Mouse (Mus musculus): ENCODE measurements around the gene Tspan8. TPM values are rescaled to one million over a fixed set of nuclear protein-coding genes. Genes with fewer than 3 reads are reported as not detected.
A peak's percentile ranks its signal among the peaks of the same experiment; 100 is the strongest.
"Not testable (repeated sequence)": the region's sequence is repeated elsewhere in the genome, so short reads cannot be mapped to it uniquely, and the experiment has no call there.

Tspan8 gene
- polyA plus RNA-seq, 1 experiment from 2014 or later, result 126 TPM

GRCm38 (mm10) chr10:115803013-115803412 lies 13.6 kb upstream of the Tspan8 start:
- H3K36me3 ChIP-seq, result not testable (repeated sequence)

GRCm38 (mm10) chr10:115803765-115804164 lies 12.9 kb upstream of the Tspan8 start:
- 90% methylated on average over 2 of the region's 2 CpGs for WGBS
- Histone ChIP-seq H3K9ac (no peak overlapping the region), H3K4me2 (no peak overlapping the region), H3K4me1 (no peaks in the 10 kb centered on the region), H3K27ac (no peak overlapping the region), H3K27me3 (replicated peaks) (no peaks in the 10 kb centered on the region), H3K36me3 (no peaks in the 10 kb centered on the region), H3K9me3 (no peaks in the 10 kb centered on the region), H3K4me3 (replicated peaks) (no peak overlapping the region)
- no peak for ATAC-seq (ENCODE audit: insufficient read depth, low FRiP score, low read depth)

More at GRCm38 (mm10) chr10:115803013-115803412, 13.6 kb upstream of the Tspan8 start:
- H3K4me1 ChIP-seq; H3K4me2 ChIP-seq; H3K9ac ChIP-seq; H3K4me3 ChIP-seq (replicated peaks); H3K27me3 ChIP-seq (replicated peaks); H3K9me3 ChIP-seq; H3K27ac ChIP-seq; ATAC-seq (ENCODE audit: insufficient read depth, low FRiP score, low read depth): not testable (repeated sequence)
- 90% methylated on average over 9 of the region's 9 CpGs for WGBS

- no peak for ATAC-seq (ENCODE audit: insufficient read depth, low FRiP score, low read depth)
- Histone ChIP-seq H3K9me3 (no peaks in the 10 kb centered on the region), H3K27me3 (replicated peaks) (no peaks in the 10 kb centered on the region), H3K4me1 (no peaks in the 10 kb centered on the region), H3K36me3 (no peaks in the 10 kb centered on the region), H3K27ac (no peak overlapping the region), H3K4me3 (replicated peaks) (no peak overlapping the region), H3K9ac (no peak overlapping the region), H3K4me2 (no peak overlapping the region)
- WGBS, result 67% methylated on average over 5 of the region's 5 CpGs
Observed at GRCm38 (mm10) chr10:115805987-115806386, 10.6 kb upstream of the Tspan8 start.

- WGBS, result 50% methylated on average over 7 of the region's 7 CpGs
- H3K4me2 ChIP-seq, result no peak overlapping the region
- H3K4me3 ChIP-seq (replicated peaks), result no peak overlapping the region
- H3K36me3 ChIP-seq, result no peaks in the 10 kb centered on the region
- H3K9me3 ChIP-seq, result no peaks in the 10 kb centered on the region
- no peak overlapping the region for H3K9ac ChIP-seq
- H3K27me3 ChIP-seq (replicated peaks), result no peaks in the 10 kb centered on the region
- H3K27ac ChIP-seq, result no peak overlapping the region
- no peaks in the 10 kb centered on the region for H3K4me1 ChIP-seq
- no peak for ATAC-seq (ENCODE audit: insufficient read depth, low FRiP score, low read depth)
Observed at GRCm38 (mm10) chr10:115809169-115809568, 7.5 kb upstream of the Tspan8 start.

GRCm38 (mm10) chr10:115811519-115811918 lies 5.1 kb upstream of the Tspan8 start:
- WGBS, result 42% methylated on average over 5 of the region's 5 CpGs
- H3K9me3 ChIP-seq, result no peaks in the 10 kb centered on the region
- H3K4me1 ChIP-seq, result no peaks in the 10 kb centered on the region
- H3K27ac ChIP-seq, result no peak overlapping the region
- H3K36me3 ChIP-seq, result no peaks in the 10 kb centered on the region
- no peak overlapping the region for H3K4me3 ChIP-seq (replicated peaks)
- no peaks in the 10 kb centered on the region for H3K27me3 ChIP-seq (replicated peaks)
- H3K9ac ChIP-seq, result no peak overlapping the region
- H3K4me2 ChIP-seq, result no peak overlapping the region
- ATAC-seq (ENCODE audit: insufficient read depth, low FRiP score, low read depth), result no peak

GRCm38 (mm10) chr10:115814878-115815277 lies 1.8 kb upstream of the Tspan8 start:
- Histone ChIP-seq H3K27me3 (replicated peaks) (no peaks in the 10 kb centered on the region), H3K4me3 (replicated peaks) (no peak overlapping the region), H3K9ac (no peak overlapping the region), H3K4me2 (no peak overlapping the region), H3K4me1 (no peaks in the 10 kb centered on the region), H3K36me3 (no peaks in the 10 kb centered on the region), H3K27ac (no peak overlapping the region), H3K9me3 (no peaks in the 10 kb centered on the region)
- 73% methylated on average over 11 of the region's 11 CpGs for WGBS
- ATAC-seq (ENCODE audit: insufficient read depth, low FRiP score, low read depth), result no peak

- peak; percentile 99 for ATAC-seq (ENCODE audit: insufficient read depth, low FRiP score, low read depth)
- H3K9ac ChIP-seq, result no peak overlapping the region
- H3K4me3 ChIP-seq (replicated peaks), result peak overlapping the region; percentile 31
- H3K4me1 ChIP-seq, result no peaks in the 10 kb centered on the region
- peak overlapping the region; percentile 80 for H3K27ac ChIP-seq
- no peaks in the 10 kb centered on the region for H3K27me3 ChIP-seq (replicated peaks)
- H3K36me3 ChIP-seq, result no peaks in the 10 kb centered on the region
- H3K4me2 ChIP-seq, result peak overlapping the region; percentile 33
- no peaks in the 10 kb centered on the region for H3K9me3 ChIP-seq
- 13% methylated on average over 13 of the region's 13 CpGs for WGBS
Observed at GRCm38 (mm10) chr10:115817056-115817724, 558 bp downstream of the Tspan8 start.

GRCm38 (mm10) chr10:115825289-115825688 lies 8.7 kb downstream of the Tspan8 start:
- Histone ChIP-seq H3K4me3 (replicated peaks) (no peak overlapping the region), H3K27ac (no peak overlapping the region), H3K4me2 (no peak overlapping the region), H3K9me3 (no peaks in the 10 kb centered on the region), H3K9ac (no peak overlapping the region), H3K27me3 (replicated peaks) (no peaks in the 10 kb centered on the region), H3K36me3 (no peaks in the 10 kb centered on the region), H3K4me1 (no peaks in the 10 kb centered on the region)
- no peak for ATAC-seq (ENCODE audit: insufficient read depth, low FRiP score, low read depth)
- 68% methylated on average over 7 of the region's 7 CpGs for WGBS

- Histone ChIP-seq H3K9me3 (no peaks in the 10 kb centered on the region), H3K4me2 (no peak overlapping the region), H3K4me3 (replicated peaks) (no peak overlapping the region), H3K27ac (no peak overlapping the region), H3K9ac (no peak overlapping the region), H3K36me3 (no peaks in the 10 kb centered on the region), H3K27me3 (replicated peaks) (no peaks in the 10 kb centered on the region), H3K4me1 (no peaks in the 10 kb centered on the region)
- ATAC-seq (ENCODE audit: insufficient read depth, low FRiP score, low read depth), result no peak
- WGBS, result 79% methylated on average over 5 of the region's 5 CpGs
Observed at GRCm38 (mm10) chr10:115828872-115829271, 12.2 kb downstream of the Tspan8 start.

GRCm38 (mm10) chr10:115829696-115830095 lies 13.1 kb downstream of the Tspan8 start:
- 61% methylated on average over 1 of the region's 1 CpGs for WGBS
- no peak for ATAC-seq (ENCODE audit: insufficient read depth, low FRiP score, low read depth)
- Histone ChIP-seq H3K27ac (no peak overlapping the region), H3K36me3 (no peaks in the 10 kb centered on the region), H3K27me3 (replicated peaks) (no peaks in the 10 kb centered on the region), H3K4me1 (no peaks in the 10 kb centered on the region), H3K4me3 (replicated peaks) (no peak overlapping the region), H3K9me3 (no peaks in the 10 kb centered on the region), H3K4me2 (no peak overlapping the region), H3K9ac (no peak overlapping the region)

GRCm38 (mm10) chr10:115830726-115831125 lies 14.1 kb downstream of the Tspan8 start:
- no peak for ATAC-seq (ENCODE audit: insufficient read depth, low FRiP score, low read depth)
- H3K4me2 ChIP-seq, result no peak overlapping the region
- no peaks in the 10 kb centered on the region for H3K36me3 ChIP-seq
- no peaks in the 10 kb centered on the region for H3K27me3 ChIP-seq (replicated peaks)
- no peaks in the 10 kb centered on the region for H3K9me3 ChIP-seq
- peak overlapping the region; percentile 54; the same call in 1 of the 2 replicates for H3K27ac ChIP-seq
- H3K9ac ChIP-seq, result no peak overlapping the region
- 61% methylated on average over 3 of the region's 3 CpGs for WGBS
- H3K4me3 ChIP-seq (replicated peaks), result no peak overlapping the region
- no peaks in the 10 kb centered on the region for H3K4me1 ChIP-seq

- no peak overlapping the region for H3K27ac ChIP-seq
- no peaks in the 10 kb centered on the region for H3K9me3 ChIP-seq
- H3K4me1 ChIP-seq, result no peaks in the 10 kb centered on the region
- H3K9ac ChIP-seq, result no peak overlapping the region
- peak; percentile 68; the same call in 1 of the 2 replicates for ATAC-seq (ENCODE audit: insufficient read depth, low FRiP score, low read depth)
- no peaks in the 10 kb centered on the region for H3K36me3 ChIP-seq
- WGBS, result 58% methylated on average over 6 of the region's 6 CpGs
- H3K27me3 ChIP-seq (replicated peaks), result no peaks in the 10 kb centered on the region
- H3K4me2 ChIP-seq, result no peak overlapping the region
- no peak overlapping the region for H3K4me3 ChIP-seq (replicated peaks)
Observed at GRCm38 (mm10) chr10:115834017-115834416, 17.4 kb downstream of the Tspan8 start.

- H3K4me3 ChIP-seq (replicated peaks), result no peak overlapping the region
Observed at GRCm38 (mm10) chr10:115846930-115847329, 30.3 kb downstream of the Tspan8 start.

More at GRCm38 (mm10) chr10:115846930-115847329, 30.3 kb downstream of the Tspan8 start:
- Histone ChIP-seq H3K27ac (no peak overlapping the region), H3K36me3 (no peaks in the 10 kb centered on the region), H3K4me1 (0 out of 2 replicates have a peak, but pooled peaks cover 3% of the 10 kb centered on the region), H3K9ac (no peak overlapping the region), H3K27me3 (replicated peaks) (no peaks in the 10 kb centered on the region), H3K9me3 (no peaks in the 10 kb centered on the region), H3K4me2 (peak overlapping the region; percentile 17; the same call in 1 of the 2 replicates)
- ATAC-seq (ENCODE audit: insufficient read depth, low FRiP score, low read depth), result no peak
- WGBS, result 36% methylated on average over 18 of the region's 18 CpGs
